Mouse (Mus musculus): ENCODE results near the gene Ehhadh.

GRCm38 (mm10) chr16:21835584-21835931 is 48.0 kb upstream of the Ehhadh start:
- TF ChIP-seq POLR2A (IDR thresholded peaks at IDR 0.05; ENCODE audit: borderline replicate concordance, control insufficient read depth, low read depth, low read length) (no peak), CTCF (IDR thresholded peaks at IDR 0.05; ENCODE audit: control insufficient read depth, insufficient read depth, low read length) (no peak)

Measured in bone marrow, adult 2 months (tissue).